ENCODE assay signal across 8 mouse cellular contexts in the genomic region with DNA sequence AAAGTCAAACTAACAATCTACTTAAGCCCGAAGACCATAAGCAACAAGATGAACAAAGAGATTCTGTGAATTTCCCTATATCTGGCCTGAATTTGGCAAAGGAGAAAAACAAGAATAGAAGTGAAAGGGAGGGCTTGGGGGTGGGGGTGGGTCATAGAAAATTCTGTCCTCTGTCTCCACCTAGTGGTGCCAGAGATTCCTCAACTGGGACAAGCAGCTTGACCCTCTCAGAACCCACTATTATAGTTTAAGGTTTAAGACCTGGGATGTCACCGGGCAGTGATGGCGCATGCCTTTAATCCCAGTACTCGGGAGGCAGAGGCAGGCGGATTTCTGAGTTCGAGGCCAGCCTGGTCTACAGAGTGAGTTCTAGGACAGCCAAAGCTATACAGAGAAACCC. TPM values are rescaled to one million over a fixed set of nuclear protein-coding genes. Genes with fewer than 3 reads are reported as not detected.
DNase-seq lines count a peak whose midpoint lies in the region; ATAC-seq and TF ChIP-seq lines count a peak whose summit lies in the region.

No protein-coding gene starts in this region.

- TF ChIP-seq CTCF in lung, postnatal 0 days (IDR thresholded peaks at IDR 0.05): peak; percentile 73

- H3K27me3 ChIP-seq in forebrain, embryonic 14.5 days (replicated peaks; ENCODE audit: control insufficient read depth, insufficient read depth, low read length): no peaks in the 10 kb centered on the region
- H3K27me3 ChIP-seq in forebrain, embryonic 15.5 days: no peaks in the 10 kb centered on the region
- H3K27me3 ChIP-seq in lung, postnatal 0 days (replicated peaks; ENCODE audit: insufficient read depth, low read length): no peaks in the 10 kb centered on the region

- peak; percentile 56 for DNase-seq in forebrain, embryonic 14.5 days (ENCODE audit: low spot score)
- DNase-seq in ovary, postnatal 14 days (ENCODE audit: low spot score): peak; percentile 28
- no peak for DNase-seq in ovary, postnatal 10 days (ENCODE audit: low spot score)
- DNase-seq in c-Kit-positive CD71-negative TER-119-negative erythroid progenitor cells, embryonic 14.5 days (ENCODE audit: low read depth): peak; percentile 52
- DNase-seq in heart, postnatal 4 days: peak; percentile 70
- DNase-seq in lung, postnatal 0 days (ENCODE audit: low spot score): peak; percentile 73
- peak; percentile 44 for DNase-seq in thymus, postnatal 25 days

- H3K4me3 ChIP-seq in forebrain, embryonic 14.5 days (ENCODE audit: low read depth, low read length): no peak overlapping the region
- no peak overlapping the region for H3K4me3 ChIP-seq in forebrain, embryonic 15.5 days
- H3K4me3 ChIP-seq in lung, postnatal 0 days (ENCODE audit: low read depth, low read length): no peak overlapping the region

- no peak overlapping the region for H3K9ac ChIP-seq in forebrain, embryonic 14.5 days (ENCODE audit: low read length)
- H3K9ac ChIP-seq in forebrain, embryonic 15.5 days (replicated peaks): no peak overlapping the region
- no peak overlapping the region for H3K9ac ChIP-seq in lung, postnatal 0 days (replicated peaks; ENCODE audit: low read depth)

- no peaks in the 10 kb centered on the region for H3K4me1 ChIP-seq in forebrain, embryonic 14.5 days (ENCODE audit: control insufficient read depth, insufficient read depth, low read length)
- no peaks in the 10 kb centered on the region for H3K4me1 ChIP-seq in forebrain, embryonic 15.5 days
- no peaks in the 10 kb centered on the region for H3K4me1 ChIP-seq in lung, postnatal 0 days (ENCODE audit: insufficient read depth, low read depth, low read length)

- no peak for TF ChIP-seq EP300 in lung, postnatal 0 days (IDR thresholded peaks at IDR 0.05)

- H3K9me3 ChIP-seq in forebrain, embryonic 14.5 days (replicated peaks; ENCODE audit: control insufficient read depth, low read length): no peaks in the 10 kb centered on the region
- no peaks in the 10 kb centered on the region for H3K9me3 ChIP-seq in forebrain, embryonic 15.5 days
- H3K9me3 ChIP-seq in lung, postnatal 0 days (ENCODE audit: low read length): no peaks in the 10 kb centered on the region

- ATAC-seq in forebrain, embryonic 14.5 days: no peak
- ATAC-seq in forebrain, embryonic 15.5 days (replicated peaks): no peak; the same call in 1 of the 2 replicates
- ATAC-seq in lung, postnatal 0 days: peak; percentile 53; the same call in 1 of the 2 replicates

- no peak overlapping the region for H3K4me2 ChIP-seq in forebrain, embryonic 14.5 days (ENCODE audit: low read length)
- no peak overlapping the region for H3K4me2 ChIP-seq in forebrain, embryonic 15.5 days (replicated peaks)
- H3K4me2 ChIP-seq in lung, postnatal 0 days (replicated peaks; ENCODE audit: low read depth, low read length): no peak overlapping the region

- WGBS in forebrain, embryonic 14.5 days: 70% methylated on average over 6 of the region's 6 CpGs
- WGBS in forebrain, embryonic 15.5 days: 72% methylated on average over 6 of the region's 6 CpGs
- 40% methylated on average over 6 of the region's 6 CpGs for WGBS in lung, postnatal 0 days

- no peak overlapping the region for H3K27ac ChIP-seq in forebrain, embryonic 14.5 days (ENCODE audit: low read depth, low read length)
- H3K27ac ChIP-seq in forebrain, embryonic 15.5 days (replicated peaks): no peak overlapping the region
- no peak overlapping the region for H3K27ac ChIP-seq in lung, postnatal 0 days (ENCODE audit: low read length)

- H3K36me3 ChIP-seq in forebrain, embryonic 14.5 days (ENCODE audit: control insufficient read depth, insufficient read depth, low read length): no peaks in the 10 kb centered on the region
- H3K36me3 ChIP-seq in forebrain, embryonic 15.5 days: no peaks in the 10 kb centered on the region
- no peaks in the 10 kb centered on the region for H3K36me3 ChIP-seq in lung, postnatal 0 days (ENCODE audit: insufficient read depth, low read length)

RNA-seq across cellular contexts. Expression of a gene that starts 12.6 kb away (rescaled TPM):
- 44.9 and 56.2 TPM in 2 replicates for polyA plus RNA-seq in forebrain, embryonic 14.5 days (2014; fragmentation: Nextera tagmentation; extraction: Ambion mirVana)
- 67.2 and 67.3 TPM in 2 replicates for polyA plus RNA-seq in forebrain, embryonic 15.5 days (2015; fragmentation: Nextera tagmentation; extraction: Ambion mirVana)
- 100 to 1,000 TPM; 101 to 103 TPM for total RNA-seq in heart, postnatal 4 days (2021)
- polyA plus RNA-seq in lung, postnatal 0 days (2015; fragmentation: Nextera tagmentation; extraction: Ambion mirVana): 19.6 and 21.1 TPM in 2 replicates

RNA-seq across cellular contexts. Expression of a gene that starts 37.0 kb away (rescaled TPM):
- polyA plus RNA-seq in forebrain, embryonic 14.5 days (2014; fragmentation: Nextera tagmentation; extraction: Ambion mirVana): 119 and 122 TPM in 2 replicates
- polyA plus RNA-seq in forebrain, embryonic 15.5 days (2015; fragmentation: Nextera tagmentation; extraction: Ambion mirVana): 133 and 140 TPM in 2 replicates
- 1 to 10 TPM; 4.4 to 7.0 TPM for total RNA-seq in heart, postnatal 4 days (2021)
- 10.4 and 11.9 TPM in 2 replicates for polyA plus RNA-seq in lung, postnatal 0 days (2015; fragmentation: Nextera tagmentation; extraction: Ambion mirVana)

RNA-seq across cellular contexts. Expression of a gene that starts 58.4 kb away (rescaled TPM):
- polyA plus RNA-seq in forebrain, embryonic 14.5 days (2014; fragmentation: Nextera tagmentation; extraction: Ambion mirVana): 72.8 and 77.5 TPM in 2 replicates
- 64.6 and 64.8 TPM in 2 replicates for polyA plus RNA-seq in forebrain, embryonic 15.5 days (2015; fragmentation: Nextera tagmentation; extraction: Ambion mirVana)
- total RNA-seq in heart, postnatal 4 days (2021): 10 to 100 TPM; 22.4 to 23.8 TPM
- 16.3 TPM in 2 replicates for polyA plus RNA-seq in lung, postnatal 0 days (2015; fragmentation: Nextera tagmentation; extraction: Ambion mirVana)
